Mouse (Mus musculus): Measurements from ENCODE around the gene Fam19a2. TPM values are rescaled to one million over a fixed set of nuclear protein-coding genes. Genes with fewer than 3 reads are reported as not detected.

Fam19a2 gene
- polyA plus RNA-seq, 1 experiment = not detected

DNA sequence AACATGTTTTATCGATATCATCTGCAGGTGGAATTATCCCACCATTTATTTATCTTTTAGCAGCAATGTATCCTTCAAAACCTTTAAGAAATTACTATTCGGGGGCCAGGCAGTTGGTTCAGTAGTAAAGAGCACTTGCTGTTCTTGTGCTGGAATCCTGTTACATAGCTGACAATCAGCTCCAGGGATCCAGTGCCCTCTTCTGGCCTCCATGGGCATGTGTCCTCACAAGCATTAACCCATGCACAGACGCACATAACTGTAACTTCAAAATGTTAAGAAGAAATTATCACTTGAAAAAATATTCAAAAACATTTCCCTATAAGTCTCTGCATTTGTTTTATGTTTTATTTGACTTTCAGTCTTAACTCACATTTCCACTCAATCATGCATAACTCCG is 381.8 kb downstream of the Fam19a2 start:
- Histone ChIP-seq H3K27ac (ENCODE audit: insufficient read depth, low read depth, low read length) (no peak overlapping the region), H3K36me3 (ENCODE audit: control insufficient read depth, insufficient read depth, low read length) (no peaks in the 10 kb centered on the region), H3K4me3 (ENCODE audit: low read depth, low read length) (no peak overlapping the region), H3K4me1 (ENCODE audit: control insufficient read depth, insufficient read depth, insufficient read length, low read length) (no peaks in the 10 kb centered on the region), H3K27me3 (ENCODE audit: control insufficient read depth, insufficient read depth, low read length) (no peaks in the 10 kb centered on the region)
- WGBS = 86% methylated on average over 4 of the region's 4 CpGs
- TF ChIP-seq POLR2A (IDR thresholded peaks at IDR 0.05; ENCODE audit: low read depth, low read length) (no peak), CTCF (IDR thresholded peaks at IDR 0.05; ENCODE audit: extremely low read depth, insufficient read length, insufficient replicate concordance, low read depth, low read length) (no peak)

DNA sequence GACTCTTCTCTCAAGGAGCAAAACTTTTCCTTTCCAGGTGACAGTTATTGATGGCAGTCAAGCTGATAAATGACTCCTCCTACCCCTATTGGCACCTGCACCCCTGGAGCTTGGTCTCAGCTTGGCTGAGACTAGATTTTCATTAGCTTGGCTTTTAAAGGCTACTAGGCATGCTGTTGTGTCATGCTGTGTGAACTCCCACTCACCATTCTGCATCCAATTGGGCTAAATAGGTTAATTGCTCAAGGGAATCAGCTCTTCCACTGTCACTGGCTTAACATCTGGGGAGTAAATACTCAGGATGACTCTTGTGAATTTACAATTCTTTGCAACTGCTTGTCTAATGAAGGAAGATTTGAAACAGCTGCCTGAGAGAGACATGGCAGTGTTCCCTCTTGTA is 407.4 kb downstream of the Fam19a2 start:
- Histone ChIP-seq H3K4me3 (ENCODE audit: low read depth, low read length) (no peak overlapping the region), H3K36me3 (ENCODE audit: control insufficient read depth, insufficient read depth, low read length) (no peaks in the 10 kb centered on the region), H3K27ac (ENCODE audit: insufficient read depth, low read depth, low read length) (no peak overlapping the region), H3K4me1 (ENCODE audit: control insufficient read depth, insufficient read depth, insufficient read length, low read length) (no peaks in the 10 kb centered on the region), H3K27me3 (ENCODE audit: control insufficient read depth, insufficient read depth, low read length) (no peaks in the 10 kb centered on the region)
- TF ChIP-seq CTCF (IDR thresholded peaks at IDR 0.05; ENCODE audit: extremely low read depth, insufficient read length, insufficient replicate concordance, low read depth, low read length) (no peak), POLR2A (IDR thresholded peaks at IDR 0.05; ENCODE audit: low read depth, low read length) (no peak)

DNA sequence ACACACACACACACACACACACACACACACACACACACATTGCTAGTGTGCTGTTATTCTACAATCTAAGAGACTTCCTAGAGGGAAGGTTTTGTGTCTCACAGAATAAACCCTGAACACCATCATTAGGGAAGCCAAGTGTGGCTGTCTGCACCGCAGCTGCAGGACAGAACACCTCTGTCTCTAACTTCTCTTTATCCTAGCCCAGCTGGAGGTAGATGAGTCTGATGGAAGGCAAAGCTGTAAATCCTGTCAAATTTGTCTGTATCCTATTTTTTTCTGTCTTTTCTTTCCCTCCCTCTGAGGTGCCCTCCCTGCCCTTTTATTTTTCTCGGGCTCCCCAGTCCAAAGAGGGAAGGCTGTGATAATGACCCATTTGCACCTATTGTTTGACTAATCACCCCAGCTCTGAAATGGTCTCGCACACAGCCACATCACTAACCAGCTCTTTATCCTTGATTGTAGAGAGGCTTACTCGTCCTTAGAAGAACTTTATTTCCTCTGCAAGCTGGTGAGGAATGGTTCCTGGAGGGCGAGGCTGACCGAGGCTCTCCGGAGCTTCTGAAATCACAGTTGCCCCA is 414.6 kb downstream of the Fam19a2 start:
- 21% methylated on average over 7 of the region's 7 CpGs for WGBS

DNA sequence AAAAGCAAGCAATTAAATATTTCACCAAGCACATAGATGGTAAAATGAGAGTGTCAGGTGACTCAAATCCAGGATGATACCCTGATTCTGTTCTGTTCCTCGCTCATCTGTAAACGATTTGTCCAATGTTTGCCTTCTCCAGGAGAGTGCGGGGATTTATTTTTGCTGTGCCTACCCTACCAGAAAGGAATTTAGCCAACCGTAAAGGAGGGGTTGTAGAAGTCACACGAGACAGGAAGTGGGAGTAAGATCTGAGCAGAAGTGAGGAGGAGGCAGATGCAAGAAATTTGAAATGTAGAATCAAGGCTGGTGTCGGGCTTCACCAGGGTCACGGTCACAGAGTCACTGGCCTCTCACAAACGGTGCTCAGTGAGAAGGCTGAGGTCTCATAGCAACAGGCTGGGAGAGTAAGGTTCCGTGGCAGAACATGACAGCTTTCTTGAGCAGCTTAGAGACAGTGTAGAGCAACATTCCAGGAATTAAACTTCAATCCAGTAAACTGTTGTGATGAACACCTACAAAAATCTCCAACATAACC is 419.0 kb downstream of the Fam19a2 start:
- H3K27me3 ChIP-seq (ENCODE audit: control insufficient read depth, insufficient read depth, low read length) = no peaks in the 10 kb centered on the region
- no peak overlapping the region for H3K27ac ChIP-seq (ENCODE audit: insufficient read depth, low read depth, low read length)
- H3K4me3 ChIP-seq (ENCODE audit: low read depth, low read length) = no peak overlapping the region
- TF ChIP-seq CTCF (IDR thresholded peaks at IDR 0.05; ENCODE audit: extremely low read depth, insufficient read length, insufficient replicate concordance, low read depth, low read length) (no peak), POLR2A (IDR thresholded peaks at IDR 0.05; ENCODE audit: low read depth, low read length) (no peak)
- 58% methylated on average over 9 of the region's 9 CpGs for WGBS
- H3K4me1 ChIP-seq (ENCODE audit: control insufficient read depth, insufficient read depth, insufficient read length, low read length) = no peaks in the 10 kb centered on the region
- no peaks in the 10 kb centered on the region for H3K36me3 ChIP-seq (ENCODE audit: control insufficient read depth, insufficient read depth, low read length)

More for the DNA sequence above, 414.6 kb downstream of the Fam19a2 start:
- Histone ChIP-seq H3K4me3 (ENCODE audit: low read depth, low read length) (no peak overlapping the region), H3K27ac (ENCODE audit: insufficient read depth, low read depth, low read length) (no peak overlapping the region), H3K4me1 (ENCODE audit: control insufficient read depth, insufficient read depth, insufficient read length, low read length) (no peaks in the 10 kb centered on the region), H3K27me3 (ENCODE audit: control insufficient read depth, insufficient read depth, low read length) (no peaks in the 10 kb centered on the region), H3K36me3 (ENCODE audit: control insufficient read depth, insufficient read depth, low read length) (no peaks in the 10 kb centered on the region)
- TF ChIP-seq CTCF (IDR thresholded peaks at IDR 0.05; ENCODE audit: extremely low read depth, insufficient read length, insufficient replicate concordance, low read depth, low read length) (no peak), POLR2A (IDR thresholded peaks at IDR 0.05; ENCODE audit: low read depth, low read length) (no peak)

DNA sequence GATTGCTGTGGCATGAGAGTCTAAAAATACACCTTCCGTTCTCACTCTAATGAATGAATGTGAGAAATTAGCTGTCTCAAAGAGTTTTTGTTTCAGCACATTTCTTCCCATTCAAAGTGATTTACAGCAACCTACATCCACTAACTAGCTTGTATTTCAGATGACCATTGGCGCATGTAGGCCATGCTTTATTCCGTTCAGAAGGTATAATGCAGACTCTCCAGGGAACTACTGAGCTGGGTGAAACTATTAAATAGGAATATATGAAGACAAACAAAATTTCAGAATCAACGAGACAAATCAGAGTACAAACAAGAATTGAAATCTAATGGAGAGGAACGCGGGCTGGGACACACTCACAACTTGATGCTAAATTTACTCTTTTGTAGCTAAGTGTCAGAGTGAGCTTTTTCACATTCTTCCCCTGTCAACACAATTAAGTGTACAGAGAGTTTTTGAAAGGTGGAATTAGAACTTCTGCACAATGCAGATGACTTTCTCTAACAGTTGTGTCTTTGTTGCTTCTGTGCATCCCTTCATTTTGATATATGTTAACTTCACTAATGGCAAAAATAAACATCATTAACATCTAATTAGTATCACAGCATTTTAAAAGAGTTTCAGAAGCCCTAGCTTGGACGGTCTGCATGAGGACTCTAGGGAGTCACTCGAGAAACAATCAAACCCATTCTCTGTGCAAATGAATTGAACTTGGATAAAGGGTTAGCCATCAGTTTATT is 428.6 kb downstream of the Fam19a2 start:
- Histone ChIP-seq H3K4me3 (ENCODE audit: low read depth, low read length) (no peak overlapping the region), H3K4me1 (ENCODE audit: control insufficient read depth, insufficient read depth, insufficient read length, low read length) (no peaks in the 10 kb centered on the region), H3K36me3 (ENCODE audit: control insufficient read depth, insufficient read depth, low read length) (no peaks in the 10 kb centered on the region), H3K27ac (ENCODE audit: insufficient read depth, low read depth, low read length) (no peak overlapping the region), H3K27me3 (ENCODE audit: control insufficient read depth, insufficient read depth, low read length) (no peaks in the 10 kb centered on the region)
- TF ChIP-seq POLR2A (IDR thresholded peaks at IDR 0.05; ENCODE audit: low read depth, low read length) = no peak
- TF ChIP-seq CTCF (IDR thresholded peaks at IDR 0.05; ENCODE audit: extremely low read depth, insufficient read length, insufficient replicate concordance, low read depth, low read length) = no peak
- WGBS = 85% methylated on average over 8 of the region's 8 CpGs

DNA sequence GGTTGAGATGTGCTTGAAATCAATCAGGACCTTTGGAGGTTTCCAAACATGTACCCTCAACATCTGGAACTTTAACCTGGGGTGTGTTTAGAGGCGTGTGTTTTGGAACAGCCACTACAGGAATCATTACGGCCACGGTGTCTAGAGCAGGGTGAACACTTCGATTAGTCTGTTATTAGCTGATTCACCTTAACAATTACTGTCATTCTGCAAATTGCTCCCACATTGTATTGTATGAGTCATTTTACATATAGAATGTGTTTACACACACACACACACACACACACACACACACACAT is 429.1 kb downstream of the Fam19a2 start:
- Histone ChIP-seq H3K36me3 (ENCODE audit: control insufficient read depth, insufficient read depth, low read length) (no peaks in the 10 kb centered on the region), H3K4me3 (ENCODE audit: low read depth, low read length) (no peak overlapping the region), H3K4me1 (ENCODE audit: control insufficient read depth, insufficient read depth, insufficient read length, low read length) (no peaks in the 10 kb centered on the region), H3K27ac (ENCODE audit: insufficient read depth, low read depth, low read length) (no peak overlapping the region), H3K27me3 (ENCODE audit: control insufficient read depth, insufficient read depth, low read length) (no peaks in the 10 kb centered on the region)
- TF ChIP-seq POLR2A (IDR thresholded peaks at IDR 0.05; ENCODE audit: low read depth, low read length) (no peak), CTCF (IDR thresholded peaks at IDR 0.05; ENCODE audit: extremely low read depth, insufficient read length, insufficient replicate concordance, low read depth, low read length) (no peak)
- 77% methylated on average over 4 of the region's 4 CpGs for WGBS

DNA sequence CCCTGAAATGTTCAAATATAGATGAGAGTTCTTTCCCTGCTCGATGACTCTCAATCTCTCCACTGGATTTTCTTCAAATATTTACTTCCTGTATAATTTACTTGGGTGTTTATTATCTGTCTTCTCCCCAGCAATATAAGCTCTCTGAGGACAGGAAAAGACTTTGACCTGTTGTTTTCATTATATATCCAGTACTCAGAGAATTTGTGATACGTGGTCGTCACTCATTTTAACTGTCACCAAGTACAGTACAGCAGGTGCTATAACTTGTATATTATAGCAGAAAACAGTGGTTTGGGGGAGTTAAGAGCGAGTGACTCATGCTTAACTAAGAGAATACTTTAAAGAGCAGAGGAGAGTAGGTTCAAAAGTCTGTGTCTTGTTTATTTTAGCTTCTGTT is 438.8 kb downstream of the Fam19a2 start:
- 25% methylated on average over 4 of the region's 4 CpGs for WGBS
- Histone ChIP-seq H3K36me3 (ENCODE audit: control insufficient read depth, insufficient read depth, low read length) (no peaks in the 10 kb centered on the region), H3K27ac (ENCODE audit: insufficient read depth, low read depth, low read length) (no peak overlapping the region), H3K27me3 (ENCODE audit: control insufficient read depth, insufficient read depth, low read length) (no peaks in the 10 kb centered on the region), H3K4me1 (ENCODE audit: control insufficient read depth, insufficient read depth, insufficient read length, low read length) (no peaks in the 10 kb centered on the region), H3K4me3 (ENCODE audit: low read depth, low read length) (no peak overlapping the region)
- TF ChIP-seq POLR2A (IDR thresholded peaks at IDR 0.05; ENCODE audit: low read depth, low read length) = no peak
- TF ChIP-seq CTCF (IDR thresholded peaks at IDR 0.05; ENCODE audit: extremely low read depth, insufficient read length, insufficient replicate concordance, low read depth, low read length) = no peak

All from small intestine, adult 2 months (tissue).